Comparison of ENCODE assay signal across 9 mouse cellular contexts in the genomic region with DNA sequence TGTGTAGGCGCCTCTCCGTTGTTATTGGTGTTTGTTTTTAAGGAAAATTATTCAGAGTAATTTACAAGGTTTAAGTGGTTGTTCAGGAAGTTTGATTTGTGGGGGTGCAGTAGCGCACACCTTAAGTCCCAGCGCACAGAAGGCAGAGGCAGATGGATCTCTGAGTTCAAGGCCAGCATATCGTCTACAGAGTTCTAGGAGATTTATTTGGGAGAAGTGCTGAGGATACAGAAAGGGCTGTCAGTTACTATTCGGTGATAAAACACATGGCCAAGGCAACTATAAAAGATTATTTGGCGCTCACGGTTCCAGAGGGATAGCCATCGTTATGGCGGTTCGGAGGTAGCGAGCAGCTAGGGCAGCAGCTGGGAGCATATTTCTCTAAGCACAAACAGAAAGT. TPM values are rescaled to one million over a fixed set of nuclear protein-coding genes. Genes with fewer than 3 reads are reported as not detected.
DNase-seq lines count a peak whose midpoint lies in the region; ATAC-seq and TF ChIP-seq lines count a peak whose summit lies in the region.
"Had no signal": no experiment of that assay in that cellular context is flagged by ENCODE, and none has a peak within 500 bp of the region (broad histone marks: within the 10 kb centered on the region; RNA-seq: fewer than 3 reads in every experiment).

No protein-coding gene starts in this region.

- in situ Hi-C loops in CH12.LX (cut with MboI; ENCODE audit: low pct_ligation_motif_present, low pct_unique_long_range_greater_than_20kb, low sequenced_read_pairs) = no loop called here

- intact Hi-C loops in heart, adult 2 months (cut with DNase I) = loop anchor here (2.0 kb wide), 2 partner anchors 66 to 88 kb away; no protein-coding TSS in a partner anchor
- intact Hi-C loops in heart, postnatal 14 days (cut with DNase I) = no loop called here

- peak in 1 of 2 experiments; percentile 23 for DNase-seq in heart, adult 2 months
- no peak for DNase-seq in heart, postnatal 14 days
- DNase-seq in CH12.LX (ENCODE audit: extremely low read depth) = no peak
- peak; percentile 40 for DNase-seq in liver, adult 2 months (ENCODE audit: extremely low read depth, low read depth, low spot score)
- DNase-seq in right cerebral cortex, postnatal 25 days = no peak
- no peak for DNase-seq in B cell, adult 2 months
- DNase-seq in frontal cortex, postnatal 25 days (ENCODE audit: low spot score in 2 of 2) = no peak

- peak overlapping the region; percentile 81 for H3K27ac ChIP-seq in heart, adult 2 months
- H3K27ac ChIP-seq in CH12.LX (ENCODE audit: insufficient read depth, low read depth) = no peak overlapping the region; the same call in 1 of the 2 replicates
- H3K27ac ChIP-seq in forebrain, embryonic 12.5 days = peak overlapping the region; percentile 88; the same call in 1 of the 2 replicates
- no peak overlapping the region for H3K27ac ChIP-seq in liver, adult 2 months (replicated peaks; ENCODE audit: insufficient read depth, low read depth, low read length)

- peak overlapping the region; percentile 65; the same call in 1 of the 2 replicates for H3K4me2 ChIP-seq in CH12.LX (ENCODE audit: insufficient read depth, low read depth, poor library complexity, severe bottlenecking)
- peak overlapping the region; percentile 72 for H3K4me2 ChIP-seq in forebrain, embryonic 12.5 days

- WGBS in heart, adult 2 months = 6% methylated on average over 12 of the region's 12 CpGs
- WGBS in forebrain, embryonic 12.5 days = 12% methylated on average over 12 of the region's 12 CpGs
- 8% methylated on average over 12 of the region's 12 CpGs for whole genome bisulfite sequencing in liver, adult 2 months

- ATAC-seq in forebrain, embryonic 12.5 days (ENCODE audit: low FRiP score) = no peak

- dilution Hi-C loops in CH12.LX (cut with MboI; ENCODE audit: extremely low pct_ligation_motif_present, extremely low pct_unique_long_range_greater_than_20kb, low sequenced_read_pairs) = no loop called here

- no peak for TF ChIP-seq EP300 in heart, adult 2 months (IDR thresholded peaks at IDR 0.05; ENCODE audit: insufficient read depth, low read depth, low read length)
- no peak for TF ChIP-seq EP300 in CH12.LX (IDR thresholded peaks at IDR 0.05; ENCODE audit: low read length)

- no peak for TF ChIP-seq CTCF in heart, adult 2 months (IDR thresholded peaks at IDR 0.05)
- TF ChIP-seq CTCF in CH12.LX (conservative IDR thresholded peaks at IDR 0.05 in 1 of 2, IDR thresholded peaks at IDR 0.05 in 1 of 2; ENCODE audit: low read depth in 2 of 2, low read length in 2 of 2) = no peak
- TF ChIP-seq CTCF in liver, adult 2 months (IDR thresholded peaks at IDR 0.05; ENCODE audit: low read depth, low read length) = no peak

- peaks cover 5% of the 10 kb centered on the region for H3K4me1 ChIP-seq in heart, adult 2 months (ENCODE audit: control insufficient read depth, insufficient read depth, low read length)
- H3K4me1 ChIP-seq in CH12.LX (ENCODE audit: control insufficient read depth in 1 of 2, insufficient read depth in 2 of 2) = peaks cover 12 to 65% of the 10 kb centered on the region in 2 experiments
- H3K4me1 ChIP-seq in forebrain, embryonic 12.5 days = peaks cover 32% of the 10 kb centered on the region
- H3K4me1 ChIP-seq in liver, adult 2 months (ENCODE audit: control insufficient read depth, insufficient read depth, low read length) = peaks cover 6% of the 10 kb centered on the region; the same call in 1 of the 2 replicates

- H3K79me2 ChIP-seq in heart, adult 2 months (replicated peaks; ENCODE audit: control insufficient read depth, insufficient read depth, low read length) = peaks cover 2% of the 10 kb centered on the region; the same call in 1 of the 2 replicates
- H3K79me2 ChIP-seq in CH12.LX (replicated peaks; ENCODE audit: control insufficient read depth, extremely low read depth, insufficient read depth, poor library complexity, severe bottlenecking) = peaks cover 50% of the 10 kb centered on the region
- peaks cover 3% of the 10 kb centered on the region; the same call in 1 of the 2 replicates for H3K79me2 ChIP-seq in liver, adult 2 months (ENCODE audit: control insufficient read depth, insufficient read depth, low read length)

- no peaks in the 10 kb centered on the region for H3K9me3 ChIP-seq in CH12.LX (replicated peaks; ENCODE audit: low read length)
- H3K9me3 ChIP-seq in forebrain, embryonic 12.5 days = no peaks in the 10 kb centered on the region

- H3K9ac ChIP-seq in heart, adult 2 months (ENCODE audit: low read depth, low read length) = peak overlapping the region; percentile 80
- peak overlapping the region; percentile 80 for H3K9ac ChIP-seq in CH12.LX (ENCODE audit: insufficient read depth, low read depth)
- H3K9ac ChIP-seq in forebrain, embryonic 12.5 days = peak overlapping the region; percentile 63
- peak overlapping the region; percentile 58 for H3K9ac ChIP-seq in liver, adult 2 months (ENCODE audit: low read depth, low read length)

- no peaks in the 10 kb centered on the region for H3K27me3 ChIP-seq in heart, adult 2 months (ENCODE audit: control insufficient read depth, insufficient read depth, low read length)
- H3K27me3 ChIP-seq in CH12.LX (replicated peaks) = no peaks in the 10 kb centered on the region
- no peaks in the 10 kb centered on the region for H3K27me3 ChIP-seq in forebrain, embryonic 12.5 days
- H3K27me3 ChIP-seq in liver, adult 2 months (ENCODE audit: control insufficient read depth, insufficient read depth, low read length) = no peaks in the 10 kb centered on the region
- H3K27me3 ChIP-seq: Patski had no signal

- H3K36me3 ChIP-seq in heart, adult 2 months (ENCODE audit: control insufficient read depth, insufficient read depth, low read length) = peaks cover 7% of the 10 kb centered on the region; the same call in 1 of the 2 replicates
- H3K36me3 ChIP-seq in CH12.LX (replicated peaks in 1 of 2; ENCODE audit: control insufficient read depth in 1 of 2, insufficient read depth in 1 of 2, low read length in 1 of 2) = peaks cover 11 to 19% of the 10 kb centered on the region in 2 experiments
- H3K36me3 ChIP-seq in forebrain, embryonic 12.5 days (replicated peaks) = peaks cover 19% of the 10 kb centered on the region
- peaks cover 2% of the 10 kb centered on the region; the same call in 1 of the 2 replicates for H3K36me3 ChIP-seq in liver, adult 2 months (ENCODE audit: control insufficient read depth, insufficient read depth, low read length)

- TF ChIP-seq RAD21 in CH12.LX (IDR thresholded peaks at IDR 0.05; ENCODE audit: low read depth, low read length) = no peak

- H3K4me3 ChIP-seq in heart, adult 2 months = peak overlapping the region; percentile 82
- H3K4me3 ChIP-seq in CH12.LX (replicated peaks in 1 of 3; ENCODE audit: low read depth in 2 of 3, low read length in 2 of 3, poor library complexity in 1 of 3) = peak overlapping the region; percentile 81 to 99 (median 86)
- peak overlapping the region; percentile 77 for H3K4me3 ChIP-seq in forebrain, embryonic 12.5 days (replicated peaks)
- H3K4me3 ChIP-seq in liver, adult 2 months (ENCODE audit: insufficient read depth, low read depth, low read length) = peak overlapping the region; percentile 37

- TF ChIP-seq POLR2A in heart, adult 2 months (IDR thresholded peaks at IDR 0.05; ENCODE audit: insufficient read depth, low read depth, low read length) = no peak
- no peak for TF ChIP-seq POLR2A in CH12.LX (IDR thresholded peaks at IDR 0.05; ENCODE audit: low read depth, low read length)
- no peak for TF ChIP-seq POLR2A in liver, adult 2 months (IDR thresholded peaks at IDR 0.05; ENCODE audit: extremely low read depth, insufficient read depth, low read length)

TF ChIP-seq in CH12.LX, 34 proteins besides CTCF, POLR2A, EP300 and RAD21:
- TF ChIP-seq POLR2AphosphoS2 (IDR thresholded peaks at IDR 0.05; ENCODE audit: low read depth, low read length) (no peak), MXI1 (IDR thresholded peaks at IDR 0.05; ENCODE audit: low read depth, low read length) (peak; percentile 7; the same call in 1 of the 2 replicates)

RNA-seq across cellular contexts. Expression of a gene that starts 0.5 kb away (rescaled TPM):
- total RNA-seq in heart, adult 2 months (2021) = 10 to 100 TPM; 43.8 to 50.3 TPM
- 22.2 and 34.2 TPM in 2 replicates for polyA plus RNA-seq in heart, adult 2 months (2012; rRNA removed)
- total RNA-seq in heart, postnatal 14 days (2021) = 10 to 100 TPM; 41.6 to 48.6 TPM
- total RNA-seq in CH12.LX (2012; rRNA removed) (24.2 and 28.9 TPM in 2 replicates), CH12.LX (2014; rRNA removed) (34.9 and 39.1 TPM in 2 replicates)
- polyA plus RNA-seq in CH12.LX (2012; ENCODE audit: insufficient read length, low read depth) = 45.7 and 54.1 TPM in 2 replicates
- 80.4 and 82.9 TPM in 2 replicates for polyA plus RNA-seq in forebrain, embryonic 12.5 days (2016; fragmentation: Nextera tagmentation; extraction: Ambion mirVana)
- total RNA-seq in liver, adult 2 months (2014; rRNA removed) = 6.9 and 9.8 TPM in 2 replicates
- 4.2 and 6.8 TPM in 2 replicates for polyA plus RNA-seq in liver, adult 2 months (2012; rRNA removed)

RNA-seq across cellular contexts. Expression of a gene that starts 1.0 kb away (rescaled TPM):
- 1 to 10 TPM; 7.4 TPM for total RNA-seq in heart, adult 2 months (2021)
- 4.7 and 8.4 TPM in 2 replicates for polyA plus RNA-seq in heart, adult 2 months (2012; rRNA removed)
- total RNA-seq in heart, postnatal 14 days (2021) = 1 to 10 TPM; 9.7 TPM
- total RNA-seq in CH12.LX (2012; rRNA removed) (19.9 and 22.1 TPM in 2 replicates), CH12.LX (2014; rRNA removed) (27.1 and 30.3 TPM in 2 replicates)
- polyA plus RNA-seq in CH12.LX (2012; ENCODE audit: insufficient read length, low read depth) = 36.0 and 38.4 TPM in 2 replicates
- polyA plus RNA-seq in forebrain, embryonic 12.5 days (2016; fragmentation: Nextera tagmentation; extraction: Ambion mirVana) = 44.5 and 47.2 TPM in 2 replicates
- 5.3 and 7.5 TPM in 2 replicates for total RNA-seq in liver, adult 2 months (2014; rRNA removed)
- 2.5 and 5.0 TPM in 2 replicates for polyA plus RNA-seq in liver, adult 2 months (2012; rRNA removed)

Comparison
In these comparisons a context has a peak if more than half of its experiments do, and no peak if none do; other contexts are left out.
1. H3K27ac ChIP-seq: peak in heart, adult 2 months (single experiment) and forebrain, embryonic 12.5 days (single experiment); none in CH12.LX (single experiment) and liver, adult 2 months (single experiment).
2. Peak in every context shown above with its lines, with median percentiles within 50 percentile points of each other: H3K4me3 ChIP-seq and H3K9ac ChIP-seq.